Mouse (Mus musculus) liver, adult 2 months (tissue): ENCODE data around the gene Ubd. TPM values are rescaled to one million over a fixed set of nuclear protein-coding genes. Genes with fewer than 3 reads are reported as not detected.

Experiments used
- DNase-seq: peaks from one replicate; pipeline ENCODE4 v3.0.0-alpha.2; 2011; ENCODE audit warnings: low read depth, low spot score; ENCODE audit errors: extremely low read depth
- H3K27ac ChIP-seq: fragments of 200-500 bp; replicated peaks from 2 replicates; pipeline ENCODE4 v1.5.1; 2012; ENCODE audit warnings: low read depth, mild to moderate bottlenecking, control low read depth, inconsistent platforms, low read length; ENCODE audit not compliant: insufficient read depth
- H3K27me3 ChIP-seq: fragments of 200-500 bp; 2 replicates; pipeline ENCODE4 v1.6.1; 2012; ENCODE audit warnings: mild to moderate bottlenecking, moderate library complexity, low read length, inconsistent platforms; ENCODE audit not compliant: control insufficient read depth, insufficient read depth
- H3K36me3 ChIP-seq: fragments of 200-500 bp; 2 replicates; pipeline ENCODE4 v1.6.1; 2012; ENCODE audit warnings: low read length, inconsistent platforms; ENCODE audit not compliant: control insufficient read depth, insufficient read depth
- H3K4me1 ChIP-seq: fragments of 200-500 bp; 2 replicates; pipeline ENCODE4 v1.6.1; 2011; ENCODE audit warnings: low read length; ENCODE audit not compliant: control insufficient read depth, insufficient read depth
- H3K4me3 ChIP-seq: fragments of 200-500 bp; 2 replicates; pipeline ENCODE4 v1.5.1; 2011; ENCODE audit warnings: low read depth, mild to moderate bottlenecking, control low read depth, low read length, moderate library complexity; ENCODE audit not compliant: insufficient read depth
- H3K79me2 ChIP-seq: fragments of 200-500 bp; 2 replicates; pipeline ENCODE4 v1.6.1; 2012; ENCODE audit warnings: inconsistent platforms, mild to moderate bottlenecking, low read length, moderate library complexity; ENCODE audit not compliant: control insufficient read depth, insufficient read depth
- H3K9ac ChIP-seq: fragments of 200-500 bp; 2 replicates; pipeline ENCODE4 v1.6.1; 2012; ENCODE audit warnings: low read depth, mild to moderate bottlenecking, control low read depth, inconsistent platforms, low read length
- CTCF ChIP-seq: fragments of 200-500 bp; IDR thresholded peaks from 2 replicates; pipeline ENCODE4 v1.5.1; 2011; ENCODE audit warnings: low read depth, low read length, control low read depth
- POLR2A ChIP-seq: fragments of 200-500 bp; IDR thresholded peaks from 2 replicates; pipeline ENCODE4 v1.6.1; 2011; ENCODE audit warnings: low read length, control low read depth; ENCODE audit not compliant: insufficient read depth; ENCODE audit errors: extremely low read depth
- WGBS: fragments of 180-500 bp; shearing (Covaris S2); methylation state at CpG from one replicate; pipeline ENCODE4 v1.1.7; 2018; 5-methylcytosine and 5-hydroxymethylcytosine counted together
- polyA plus RNA-seq: library from polyadenylated mRNA; depleted of rRNA; stranded (reverse); fragments of >200 nt; gene quantifications from 2 replicates; pipeline ENCODE4 v1.2.3, GENCODE M21; 2012; rRNA removed
- total RNA-seq: library from RNA; depleted of rRNA; stranded (reverse); fragments of >200 nt; gene quantifications from 2 replicates; pipeline ENCODE4 v1.2.3, GENCODE M21; 2014; rRNA removed

Ubd gene
- 0.46 and 0.47 TPM in 2 replicates for total RNA-seq
- polyA plus RNA-seq, result 0.22 TPM in 1 of 2 replicates, not detected in the other

DNA sequence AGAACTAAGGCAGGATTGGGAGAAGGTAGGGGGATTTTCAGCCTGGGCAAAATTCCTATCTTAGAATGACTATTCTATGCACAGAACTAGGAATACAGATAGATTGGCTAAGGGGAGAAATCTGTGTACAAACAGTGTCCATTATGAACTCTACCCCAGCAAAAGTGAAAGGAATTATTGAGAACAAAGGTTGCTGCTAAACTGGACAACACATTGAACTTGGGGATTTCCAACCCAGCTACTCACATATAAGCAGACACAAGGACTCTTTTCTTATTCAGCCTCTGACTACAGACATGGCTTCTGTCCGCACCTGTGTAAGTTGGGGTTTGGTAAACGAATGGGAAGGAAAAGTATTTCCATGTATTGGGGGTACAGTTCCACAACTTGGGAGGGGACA, at the start of gene Ubd:
TSS of gene Ubd (plus strand) at position 237 of the 400 bp plus-strand sequence.
- 81% methylated on average over 2 of the region's 2 CpGs for WGBS
- H3K27ac ChIP-seq, result no peak within 1 kb of the TSS
- peaks cover 10% of the 10 kb centered on the region for H3K27me3 ChIP-seq
- H3K4me1 ChIP-seq, result peaks cover 9% of the 10 kb centered on the region; the same call in 1 of the 2 replicates
- no peaks in the 10 kb centered on the region for H3K79me2 ChIP-seq
- DNase-seq, result peak; percentile 44
- no peak within 1 kb of the TSS for H3K4me3 ChIP-seq
- no peak within 1 kb of the TSS for H3K9ac ChIP-seq
- TF ChIP-seq POLR2A (no peak), CTCF (no peak)
- no peaks in the 10 kb centered on the region for H3K36me3 ChIP-seq

DNA sequence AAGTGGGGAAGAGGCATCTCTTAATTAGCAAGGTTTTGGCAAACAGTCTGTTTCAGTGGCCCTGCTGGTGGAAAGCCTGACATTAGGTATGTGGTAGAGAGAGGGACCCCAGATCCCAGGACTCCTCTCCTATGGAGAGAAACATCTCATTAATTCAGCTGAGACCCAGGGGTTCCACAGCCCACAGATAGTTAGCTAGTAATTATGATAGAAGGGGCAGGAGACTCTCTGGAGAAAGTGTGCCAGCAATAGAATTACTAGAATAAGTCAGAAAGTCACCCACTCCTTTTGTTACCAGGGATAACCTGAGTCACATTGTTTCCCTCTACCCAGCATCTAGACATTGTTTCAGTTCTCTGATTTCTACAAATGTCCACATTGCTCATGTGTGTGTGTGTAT, 32.3 kb upstream of the Ubd start, which contains the start of gene Olfr93:
TSS of gene Olfr93 (minus strand) at position 101 of the 400 bp plus-strand sequence.
- H3K36me3 ChIP-seq, result no peaks in the 10 kb centered on the region
- TF ChIP-seq POLR2A (no peak), CTCF (no peak)
- H3K4me1 ChIP-seq, result no peaks in the 10 kb centered on the region
- no peak within 1 kb of the TSS for H3K4me3 ChIP-seq
- no peak for DNase-seq
- no peak within 1 kb of the TSS for H3K9ac ChIP-seq
- H3K27ac ChIP-seq, result no peak within 1 kb of the TSS
- no peaks in the 10 kb centered on the region for H3K79me2 ChIP-seq
- no peaks in the 10 kb centered on the region for H3K27me3 ChIP-seq

DNA sequence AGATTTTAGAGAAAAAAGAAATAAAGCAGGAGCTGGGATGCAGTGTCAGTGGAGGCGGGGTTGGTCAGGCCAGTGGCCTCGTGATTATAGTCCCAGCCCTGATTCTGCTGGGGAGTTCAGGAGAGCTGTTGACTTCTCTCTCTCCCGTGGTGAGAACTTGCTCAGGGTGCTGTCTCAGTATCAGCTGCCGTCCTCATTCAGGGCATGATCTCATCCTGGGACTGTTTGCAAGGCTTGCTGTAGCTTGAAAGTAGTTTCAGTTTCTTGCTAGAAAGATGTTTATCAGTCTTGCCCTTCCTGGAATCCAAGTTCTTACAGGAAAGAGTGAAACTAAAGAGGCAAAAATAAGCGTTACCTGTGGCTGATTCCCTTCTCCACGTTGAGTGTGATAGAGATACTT, 8.2 kb upstream of the Ubd start:
- H3K27ac ChIP-seq, result no peak overlapping the region

DNA sequence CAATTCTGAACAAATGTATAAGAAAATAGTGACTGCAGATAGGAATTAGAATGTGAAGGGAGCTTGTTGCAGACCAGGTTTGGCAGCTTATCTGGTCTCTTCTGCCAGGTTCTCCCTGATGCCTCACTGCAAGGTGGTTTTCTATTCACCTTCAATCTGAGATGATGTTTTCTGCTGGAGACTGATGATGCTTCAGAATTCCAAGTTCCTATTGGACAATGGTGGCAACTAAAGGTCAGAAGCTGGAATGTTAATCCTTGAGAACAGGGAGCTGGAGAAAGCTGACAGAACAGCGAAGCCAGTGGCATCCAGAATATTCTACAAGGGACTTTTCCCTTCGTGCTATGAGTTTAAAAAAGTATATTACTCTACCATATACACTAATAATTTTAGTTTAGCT, 3.0 kb upstream of the Ubd start:
- no peak for TF ChIP-seq CTCF
- no peak for TF ChIP-seq POLR2A
- peak; percentile 47 for DNase-seq
- Histone ChIP-seq H3K36me3 (no peaks in the 10 kb centered on the region), H3K4me3 (no peak overlapping the region), H3K27me3 (no peaks in the 10 kb centered on the region), H3K4me1 (peaks cover 9% of the 10 kb centered on the region; the same call in 1 of the 2 replicates), H3K27ac (no peak overlapping the region), H3K9ac (no peak overlapping the region), H3K79me2 (no peaks in the 10 kb centered on the region)
- 49% methylated on average over 2 of the region's 2 CpGs for WGBS

More for the DNA sequence above, 8.2 kb upstream of the Ubd start:
- H3K4me1 ChIP-seq, result no peaks in the 10 kb centered on the region
- no peaks in the 10 kb centered on the region for H3K36me3 ChIP-seq
- H3K79me2 ChIP-seq, result no peaks in the 10 kb centered on the region
- TF ChIP-seq CTCF, result no peak
- H3K9ac ChIP-seq, result no peak overlapping the region
- no peak overlapping the region for H3K4me3 ChIP-seq
- WGBS, result 35% methylated on average over 6 of the region's 6 CpGs
- no peak for DNase-seq
- no peaks in the 10 kb centered on the region for H3K27me3 ChIP-seq

DNA sequence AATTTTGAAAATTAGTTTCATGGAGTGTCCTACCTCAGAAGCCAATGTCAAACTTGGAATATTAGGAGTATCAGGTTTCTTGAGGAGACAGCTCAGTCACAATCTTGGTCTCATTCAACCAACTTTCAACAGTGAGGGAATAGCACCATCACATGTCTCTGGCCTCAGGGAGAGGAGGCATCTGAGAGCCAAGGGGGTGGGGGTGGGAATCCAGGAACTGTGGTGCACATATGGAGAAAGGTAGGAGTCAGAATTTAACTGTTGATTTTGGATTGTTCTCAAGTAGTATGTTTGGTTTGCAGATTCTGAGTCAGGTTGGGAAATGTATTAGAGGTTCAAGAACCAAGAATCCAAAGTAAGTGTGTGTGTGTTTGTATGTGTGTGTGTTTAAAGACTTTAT, 660 bp upstream of the Ubd start:
- Histone ChIP-seq H3K9ac (no peak overlapping the region), H3K36me3 (no peaks in the 10 kb centered on the region), H3K4me1 (peaks cover 9% of the 10 kb centered on the region; the same call in 1 of the 2 replicates), H3K27ac (no peak overlapping the region), H3K4me3 (no peak overlapping the region), H3K79me2 (no peaks in the 10 kb centered on the region), H3K27me3 (peaks cover 10% of the 10 kb centered on the region)
- no peak for DNase-seq
- TF ChIP-seq POLR2A (no peak), CTCF (no peak)

DNA sequence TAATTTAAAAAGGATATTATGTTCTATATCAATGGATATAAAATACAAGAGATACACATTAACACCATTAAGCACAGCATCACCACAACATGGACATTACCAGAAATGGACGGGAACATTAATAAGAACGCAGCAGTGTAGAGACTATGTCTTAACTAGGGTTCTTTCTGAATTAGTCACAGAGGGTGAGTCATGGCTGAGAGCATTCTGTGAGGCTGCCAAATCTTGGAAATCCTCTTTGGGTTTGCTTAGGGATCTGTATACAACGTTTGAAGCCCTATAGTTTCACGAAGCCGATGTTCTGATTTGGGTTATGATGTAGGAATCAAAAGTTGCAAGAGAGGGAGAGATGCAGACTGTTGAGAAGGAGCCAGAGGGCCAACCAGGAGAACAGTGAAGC, 1.1 kb downstream of the Ubd start:
- Histone ChIP-seq H3K36me3 (no peaks in the 10 kb centered on the region), H3K27ac (no peak overlapping the region), H3K79me2 (no peaks in the 10 kb centered on the region), H3K4me1 (peaks cover 9% of the 10 kb centered on the region; the same call in 1 of the 2 replicates), H3K4me3 (no peak overlapping the region), H3K9ac (no peak overlapping the region), H3K27me3 (peaks cover 10% of the 10 kb centered on the region)
- DNase-seq, result no peak
- TF ChIP-seq CTCF, result no peak
- no peak for TF ChIP-seq POLR2A
- WGBS, result 91% methylated on average over 5 of the region's 5 CpGs
